Mouse (Mus musculus): ENCODE results near the gene Tubb4a.

Tubb4a gene

GRCm38 (mm10) chr17:57102276-57102675 lies 14.7 kb upstream of the Tubb4a start:
- no peak for DNase-seq (ENCODE audit: low read depth, low spot score)

GRCm38 (mm10) chr17:57099629-57100325 lies 12.2 kb upstream of the Tubb4a start:
- no peak for DNase-seq (ENCODE audit: low read depth, low spot score)

GRCm38 (mm10) chr17:57098321-57098720 lies 10.7 kb upstream of the Tubb4a start:
- DNase-seq (ENCODE audit: low read depth, low spot score): no peak

GRCm38 (mm10) chr17:57096623-57096920 lies 9.0 kb upstream of the Tubb4a start:
- DNase-seq (ENCODE audit: low read depth, low spot score): peak; percentile 88

GRCm38 (mm10) chr17:57095855-57096622 lies 8.5 kb upstream of the Tubb4a start:
- DNase-seq (ENCODE audit: low read depth, low spot score): no peak

- no peak for DNase-seq (ENCODE audit: low read depth, low spot score)
Observed at GRCm38 (mm10) chr17:57094222-57094621, 6.6 kb upstream of the Tubb4a start.

- DNase-seq (ENCODE audit: low read depth, low spot score): no peak
Observed at GRCm38 (mm10) chr17:57085970-57086757, 1.4 kb downstream of the Tubb4a start.

GRCm38 (mm10) chr17:57082481-57082880 lies 5.1 kb downstream of the Tubb4a start:
- DNase-seq (ENCODE audit: low read depth, low spot score): no peak

GRCm38 (mm10) chr17:57081234-57081842 lies 6.2 kb downstream of the Tubb4a start:
- DNase-seq (ENCODE audit: low read depth, low spot score): no peak

GRCm38 (mm10) chr17:57079919-57080318 lies 7.7 kb downstream of the Tubb4a start:
- no peak for DNase-seq (ENCODE audit: low read depth, low spot score)

- DNase-seq (ENCODE audit: low read depth, low spot score): peak; percentile 89
Observed at GRCm38 (mm10) chr17:57078336-57078735, 9.2 kb downstream of the Tubb4a start, which contains the start of gene Dennd1c. TSS of gene Dennd1c (minus strand) at chr17:57078514.

GRCm38 (mm10) chr17:57076916-57077315 lies 10.7 kb downstream of the Tubb4a start:
- DNase-seq (ENCODE audit: low read depth, low spot score): no peak

- no peak for DNase-seq (ENCODE audit: low read depth, low spot score)
Observed at GRCm38 (mm10) chr17:57070699-57071098, 16.9 kb downstream of the Tubb4a start.

GRCm38 (mm10) chr17:57070272-57070671 lies 17.3 kb downstream of the Tubb4a start:
- DNase-seq (ENCODE audit: low read depth, low spot score): no peak

- no peak for DNase-seq (ENCODE audit: low read depth, low spot score)
Observed at GRCm38 (mm10) chr17:57066908-57067307, 20.7 kb downstream of the Tubb4a start.

- no peak for DNase-seq (ENCODE audit: low read depth, low spot score)
Observed at GRCm38 (mm10) chr17:57063031-57063430, 24.6 kb downstream of the Tubb4a start.

- no peak for DNase-seq (ENCODE audit: low read depth, low spot score)
Observed at GRCm38 (mm10) chr17:57062548-57062947, 25.0 kb downstream of the Tubb4a start.

- DNase-seq (ENCODE audit: low read depth, low spot score): peak; percentile 50
Observed at GRCm38 (mm10) chr17:57062011-57062521, 25.5 kb downstream of the Tubb4a start.

- no peak for DNase-seq (ENCODE audit: low read depth, low spot score)
Observed at GRCm38 (mm10) chr17:57061069-57061468, 26.5 kb downstream of the Tubb4a start.

GRCm38 (mm10) chr17:57060231-57060801 lies 27.3 kb downstream of the Tubb4a start:
- DNase-seq (ENCODE audit: low read depth, low spot score): peak; percentile 99

- peak; percentile 87 for DNase-seq (ENCODE audit: low read depth, low spot score)
Observed at GRCm38 (mm10) chr17:57059486-57059977, 28.1 kb downstream of the Tubb4a start, which contains the start of gene Slc25a23. TSS of gene Slc25a23 (minus strand) at chr17:57059863.

Measured in A20 (cell line).